In the genomic region with DNA sequence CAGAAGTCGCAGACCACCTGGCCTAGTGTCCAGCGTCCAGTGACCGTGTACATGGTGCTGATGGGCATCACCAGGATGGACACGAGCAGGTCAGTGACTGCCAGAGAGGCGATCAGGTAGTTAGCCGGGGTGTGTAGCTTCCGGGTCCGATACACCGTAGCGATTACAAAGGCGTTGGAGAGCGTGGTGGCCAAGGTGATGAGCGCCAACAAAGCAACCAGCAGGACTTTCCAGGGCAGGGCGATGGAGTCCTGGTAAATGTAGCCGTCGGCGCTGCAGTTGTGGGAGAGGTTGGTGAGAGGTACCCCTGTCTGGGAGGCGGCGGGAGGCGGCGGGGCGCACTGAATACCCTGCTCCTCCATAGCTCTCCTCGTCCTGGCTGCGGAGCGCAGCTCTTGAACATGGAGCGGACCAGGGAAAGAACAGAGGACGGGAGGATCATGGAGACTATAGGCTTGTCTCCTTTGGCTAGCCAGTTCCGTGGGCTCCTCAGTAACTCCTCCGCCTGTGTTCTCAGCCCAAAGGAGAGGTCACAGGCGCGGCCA, we compare ENCODE assay signal across 8 mouse cellular contexts. TPM values are rescaled to one million over a fixed set of nuclear protein-coding genes. Genes with fewer than 3 reads are reported as not detected.
A peak's percentile ranks its signal among the peaks of the same experiment; 100 is the strongest.
DNase-seq lines count a peak whose midpoint lies in the region; ATAC-seq and TF ChIP-seq lines count a peak whose summit lies in the region.

No protein-coding gene starts in this region.

- peaks cover 5% of the 10 kb centered on the region; the same call in 1 of the 2 replicates for H3K4me1 ChIP-seq in kidney, embryonic 14.5 days (ENCODE audit: control insufficient read depth, insufficient read depth, low read length)
- peaks cover 26% of the 10 kb centered on the region for H3K4me1 ChIP-seq in forebrain, embryonic 12.5 days
- no peaks in the 10 kb centered on the region for H3K4me1 ChIP-seq in intestine, postnatal 0 days (replicated peaks; ENCODE audit: control insufficient read depth, insufficient read depth, low read length)
- H3K4me1 ChIP-seq in midbrain, embryonic 15.5 days: peaks cover 30% of the 10 kb centered on the region

- DNase-seq in kidney, postnatal 25 days: no peak
- peak; percentile 59 for DNase-seq in ZHBTc4 (ENCODE audit: low read depth, low spot score)
- no peak for DNase-seq in spleen, postnatal 14 days (ENCODE audit: low spot score in 2 of 2)
- no peak for DNase-seq in urinary bladder, adult 2 months (ENCODE audit: low spot score)

- H3K27me3 ChIP-seq in kidney, embryonic 14.5 days (ENCODE audit: control insufficient read depth, insufficient read depth, low read length): peaks cover 30% of the 10 kb centered on the region
- peaks cover 57% of the 10 kb centered on the region for H3K27me3 ChIP-seq in forebrain, embryonic 12.5 days
- peaks cover 38% of the 10 kb centered on the region for H3K27me3 ChIP-seq in intestine, postnatal 0 days (replicated peaks; ENCODE audit: control insufficient read depth, insufficient read depth, low read length)
- peaks cover 27% of the 10 kb centered on the region for H3K27me3 ChIP-seq in midbrain, embryonic 15.5 days (replicated peaks)

- no peak overlapping the region for H3K27ac ChIP-seq in kidney, embryonic 14.5 days (ENCODE audit: low read depth, low read length)
- H3K27ac ChIP-seq in forebrain, embryonic 12.5 days: no peak overlapping the region
- H3K27ac ChIP-seq in intestine, postnatal 0 days (ENCODE audit: low read depth, low read length): no peak overlapping the region
- H3K27ac ChIP-seq in midbrain, embryonic 15.5 days: peak overlapping the region; percentile 68

- peak overlapping the region; percentile 67 for H3K4me3 ChIP-seq in kidney, embryonic 14.5 days (ENCODE audit: low read length)
- peak overlapping the region; percentile 71 for H3K4me3 ChIP-seq in forebrain, embryonic 12.5 days (replicated peaks)
- H3K4me3 ChIP-seq in intestine, postnatal 0 days (ENCODE audit: low read depth, low read length): peak overlapping the region; percentile 62
- peak overlapping the region; percentile 62 for H3K4me3 ChIP-seq in midbrain, embryonic 15.5 days

- no peak for TF ChIP-seq CTCF in intestine, postnatal 0 days (IDR thresholded peaks at IDR 0.05; ENCODE audit: low read depth)

- no peak; the same call in 1 of the 2 replicates for ATAC-seq in kidney, embryonic 14.5 days (ENCODE audit: low FRiP score, low TSS enrichment)
- peak; percentile 12 for ATAC-seq in forebrain, embryonic 12.5 days (ENCODE audit: low FRiP score)
- no peak for ATAC-seq in intestine, postnatal 0 days
- ATAC-seq in midbrain, embryonic 15.5 days (replicated peaks): peak; percentile 40

- no peaks in the 10 kb centered on the region for H3K36me3 ChIP-seq in kidney, embryonic 14.5 days (ENCODE audit: control insufficient read depth, insufficient read depth, low read length)
- H3K36me3 ChIP-seq in forebrain, embryonic 12.5 days (replicated peaks): no peaks in the 10 kb centered on the region
- H3K36me3 ChIP-seq in intestine, postnatal 0 days (ENCODE audit: control insufficient read depth, insufficient read depth): no peaks in the 10 kb centered on the region
- H3K36me3 ChIP-seq in midbrain, embryonic 15.5 days (replicated peaks): no peaks in the 10 kb centered on the region

- 1% methylated on average over 31 of the region's 31 CpGs for WGBS in kidney, embryonic 14.5 days
- WGBS in forebrain, embryonic 12.5 days: under 1% methylated on average over 31 of the region's 31 CpGs
- WGBS in intestine, postnatal 0 days: 1% methylated on average over 30 of the region's 31 CpGs
- under 1% methylated on average over 31 of the region's 31 CpGs for WGBS in midbrain, embryonic 15.5 days

- peak overlapping the region; percentile 46 for H3K9ac ChIP-seq in kidney, embryonic 14.5 days (ENCODE audit: low read depth, low read length)
- H3K9ac ChIP-seq in forebrain, embryonic 12.5 days: peak overlapping the region; percentile 63; the same call in 1 of the 2 replicates
- H3K9ac ChIP-seq in intestine, postnatal 0 days (ENCODE audit: low read depth, low read length): no peak overlapping the region
- H3K9ac ChIP-seq in midbrain, embryonic 15.5 days: peak overlapping the region; percentile 49

- no peaks in the 10 kb centered on the region for H3K9me3 ChIP-seq in kidney, embryonic 14.5 days (ENCODE audit: control insufficient read depth, low read length)
- H3K9me3 ChIP-seq in forebrain, embryonic 12.5 days: no peaks in the 10 kb centered on the region
- no peaks in the 10 kb centered on the region for H3K9me3 ChIP-seq in intestine, postnatal 0 days (ENCODE audit: control insufficient read depth)
- no peaks in the 10 kb centered on the region for H3K9me3 ChIP-seq in midbrain, embryonic 15.5 days

- H3K4me2 ChIP-seq in kidney, embryonic 14.5 days (replicated peaks; ENCODE audit: low read depth, low read length): peak overlapping the region; percentile 86
- H3K4me2 ChIP-seq in forebrain, embryonic 12.5 days: peak overlapping the region; percentile 100
- peak overlapping the region; percentile 100 for H3K4me2 ChIP-seq in intestine, postnatal 0 days (replicated peaks; ENCODE audit: low read depth)
- peak overlapping the region; percentile 88 for H3K4me2 ChIP-seq in midbrain, embryonic 15.5 days

RNA-seq across cellular contexts. Expression of a gene that starts 1.4 kb away (rescaled TPM):
- 0.12 and 0.19 TPM in 2 replicates for polyA plus RNA-seq in kidney, embryonic 14.5 days (2014; fragmentation: Nextera tagmentation; extraction: Ambion mirVana)
- polyA plus RNA-seq in forebrain, embryonic 12.5 days (2016; fragmentation: Nextera tagmentation; extraction: Ambion mirVana): 0.44 and 0.54 TPM in 2 replicates
- polyA plus RNA-seq in intestine, postnatal 0 days (2015; fragmentation: Nextera tagmentation; extraction: Ambion mirVana): 0.16 and 0.17 TPM in 2 replicates
- polyA plus RNA-seq in midbrain, embryonic 15.5 days (2015; fragmentation: Nextera tagmentation; extraction: Ambion mirVana): 4.2 and 5.1 TPM in 2 replicates
- 0.97 and 1.3 TPM in 2 replicates for polyA plus RNA-seq in urinary bladder, adult 2 months (2012; rRNA removed)

Comparison
In these comparisons a context has a peak if more than half of its experiments do, and no peak if none do; other contexts are left out.
1. ATAC-seq: peak in forebrain, embryonic 12.5 days (single experiment) and midbrain, embryonic 15.5 days (single experiment); none in kidney, embryonic 14.5 days (single experiment) and intestine, postnatal 0 days (single experiment).
2. Peak in every context shown above with its lines, with median percentiles within 50 percentile points of each other: H3K4me2 ChIP-seq and H3K4me3 ChIP-seq.